Mouse (Mus musculus): Measurements from ENCODE around the gene Snx13.

Snx13 gene

GRCm38 (mm10) chr12:35191698-35192425, 144.9 kb downstream of the Snx13 start:
- peak; percentile 53 to 66 for DNase-seq

GRCm38 (mm10) chr12:35192426-35192769, 145.4 kb downstream of the Snx13 start:
- no peak for DNase-seq

All from lung, adult 18-20 months (tissue).